Mouse (Mus musculus) midbrain, embryonic 16.5 days (tissue): ENCODE data around the gene Xpo1. TPM values are rescaled to one million over a fixed set of nuclear protein-coding genes. Genes with fewer than 3 reads are reported as not detected.

Experiments
- ATAC-seq: fragments of 200-750 bp; cut with Nextera tagmentation; 2 replicates; pipeline ENCODE4 v1.8.0; 2017; ENCODE audit warnings: moderate TSS enrichment
- H3K27ac ChIP-seq: fragments of 300-500 bp; sonication (generic); 2 replicates; pipeline ENCODE4 v1.5.1; 2014; ENCODE audit warnings: mild to moderate bottlenecking, low read length, mixed read lengths
- H3K27me3 ChIP-seq: fragments of 300-500 bp; sonication (generic); 2 replicates; pipeline ENCODE4 v1.6.1; 2014; ENCODE audit warnings: low read depth, low read length, mixed read lengths; ENCODE audit not compliant: control insufficient read depth, insufficient read depth
- H3K36me3 ChIP-seq: fragments of 300-500 bp; sonication (generic); 2 replicates; pipeline ENCODE4 v1.6.1; 2014; ENCODE audit warnings: mild to moderate bottlenecking, low read length, moderate library complexity, mixed read lengths; ENCODE audit not compliant: control insufficient read depth, insufficient read depth
- H3K4me1 ChIP-seq: fragments of 300-500 bp; sonication (generic); 2 replicates; pipeline ENCODE4 v1.6.1; 2014; ENCODE audit warnings: mild to moderate bottlenecking, low read length, mixed read lengths; ENCODE audit not compliant: control insufficient read depth, insufficient read depth
- H3K4me2 ChIP-seq: fragments of 300-500 bp; sonication (generic); 2 replicates; pipeline ENCODE4 v1.6.1; 2014; ENCODE audit warnings: mild to moderate bottlenecking, low read length, mixed read lengths
- H3K4me3 ChIP-seq: fragments of 300-500 bp; sonication (generic); 2 replicates; pipeline ENCODE4 v1.5.1; 2014; ENCODE audit warnings: low read depth, mild to moderate bottlenecking, low read length, moderate library complexity, mixed read lengths
- H3K9ac ChIP-seq: fragments of 300-500 bp; sonication (generic); 2 replicates; pipeline ENCODE4 v1.6.1; 2014; ENCODE audit warnings: low read depth, low read length, mixed read lengths
- H3K9me3 ChIP-seq: fragments of 300-500 bp; sonication (generic); replicated peaks from 2 replicates; pipeline ENCODE4 v1.6.1; 2014; ENCODE audit warnings: mild to moderate bottlenecking, low read length, mixed read lengths; ENCODE audit not compliant: control insufficient read depth, poor library complexity, severe bottlenecking
- WGBS: fragments of 180-500 bp; shearing (Covaris S2); extraction: QIAGEN DNeasy Blood & Tissue Kit; methylation state at CpG from one replicate; pipeline ENCODE4 v1.1.7; 2014; 5-methylcytosine and 5-hydroxymethylcytosine counted together
- polyA plus RNA-seq: library from polyadenylated mRNA; unstranded; fragments of >200 nt; fragmentation: Nextera tagmentation; extraction: Ambion mirVana; gene quantifications from 2 replicates; pipeline ENCODE4 v1.2.1, GENCODE M21; 2015

Gene Xpo1
- 69.7 and 80.6 TPM in 2 replicates for polyA plus RNA-seq

DNA sequence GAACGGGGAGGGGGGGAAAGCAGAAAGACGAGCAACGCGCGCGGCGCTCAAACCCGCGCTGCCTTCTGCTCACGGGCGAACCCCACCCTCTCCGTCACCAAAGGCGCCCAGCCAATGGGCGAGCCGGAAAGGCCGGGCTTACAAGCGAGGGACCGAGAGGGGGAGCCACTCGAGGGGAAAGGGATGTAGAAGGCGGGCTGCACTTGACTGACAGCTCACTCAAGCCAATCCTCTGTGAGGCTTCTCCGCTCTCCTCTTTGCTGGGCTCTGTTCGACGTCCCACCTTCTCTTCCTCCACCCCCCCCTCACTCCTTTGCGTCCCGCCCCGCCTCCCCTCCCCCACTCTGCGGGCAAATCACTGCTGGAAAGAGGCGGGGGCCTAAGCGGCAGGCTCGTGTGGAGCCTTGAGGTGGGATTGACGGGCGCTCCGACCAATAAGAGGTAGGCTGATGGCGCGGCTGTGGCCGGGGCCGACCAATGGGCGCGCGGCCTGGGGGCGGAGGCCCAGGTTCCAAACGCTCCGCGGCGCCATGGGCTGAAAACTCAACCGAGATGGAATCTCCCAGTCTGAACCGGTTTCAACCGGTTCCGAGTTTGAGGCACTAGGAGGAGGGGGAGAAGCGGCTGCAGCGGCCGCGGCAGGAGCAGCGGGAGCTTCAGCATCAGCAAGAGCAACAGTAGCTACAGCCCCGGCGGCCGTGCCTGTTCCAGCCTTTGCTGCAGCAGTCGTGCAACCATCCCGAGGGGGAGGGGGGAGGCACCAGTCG is at the start of gene Xpo1:
Gene Xpo1 (plus strand): TSS at position 615 of the 767 bp plus-strand sequence.
- no peaks in the 10 kb centered on the region for H3K27me3 ChIP-seq
- H3K9ac ChIP-seq, result peak within 1 kb of the TSS; percentile 97
- peak within 1 kb of the TSS; percentile 92 for H3K4me2 ChIP-seq
- H3K36me3 ChIP-seq, result no peaks in the 10 kb centered on the region
- H3K4me1 ChIP-seq, result peaks cover 20% of the 10 kb centered on the region
- WGBS, result under 1% methylated on average over 55 of the region's 60 CpGs
- peak; percentile 99 for ATAC-seq
- H3K27ac ChIP-seq, result peak within 1 kb of the TSS; percentile 100
- peak within 1 kb of the TSS; percentile 82 for H3K4me3 ChIP-seq
- H3K9me3 ChIP-seq, result no peaks in the 10 kb centered on the region

DNA sequence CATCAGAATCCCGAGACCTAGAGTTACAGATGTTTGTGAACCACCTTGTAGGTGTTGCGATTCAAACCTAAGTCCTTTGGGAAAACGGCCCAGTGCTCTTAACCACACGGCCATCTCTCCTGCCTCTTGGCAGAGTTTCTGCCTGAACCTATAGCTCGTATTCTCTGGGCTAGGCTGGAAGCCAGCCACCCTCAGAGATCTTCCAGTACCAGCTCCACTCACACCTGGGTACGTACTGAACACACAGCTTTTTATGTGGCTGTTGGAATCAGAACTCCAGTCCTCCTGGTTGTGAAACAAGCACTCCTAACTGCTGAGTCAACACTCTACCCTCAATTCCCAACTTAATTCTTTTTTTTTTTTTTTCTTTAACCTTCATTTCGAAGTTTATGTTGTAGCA is 46.1 kb upstream of the Xpo1 start:
- Histone ChIP-seq H3K4me3 (no peak overlapping the region), H3K9ac (no peak overlapping the region), H3K4me2 (no peak overlapping the region), H3K4me1 (peaks cover 4% of the 10 kb centered on the region; the same call in 1 of the 2 replicates), H3K9me3 (no peaks in the 10 kb centered on the region), H3K27ac (no peak overlapping the region), H3K27me3 (no peaks in the 10 kb centered on the region), H3K36me3 (no peaks in the 10 kb centered on the region)
- no peak for ATAC-seq
- WGBS, result 88% methylated on average over 7 of the region's 7 CpGs

DNA sequence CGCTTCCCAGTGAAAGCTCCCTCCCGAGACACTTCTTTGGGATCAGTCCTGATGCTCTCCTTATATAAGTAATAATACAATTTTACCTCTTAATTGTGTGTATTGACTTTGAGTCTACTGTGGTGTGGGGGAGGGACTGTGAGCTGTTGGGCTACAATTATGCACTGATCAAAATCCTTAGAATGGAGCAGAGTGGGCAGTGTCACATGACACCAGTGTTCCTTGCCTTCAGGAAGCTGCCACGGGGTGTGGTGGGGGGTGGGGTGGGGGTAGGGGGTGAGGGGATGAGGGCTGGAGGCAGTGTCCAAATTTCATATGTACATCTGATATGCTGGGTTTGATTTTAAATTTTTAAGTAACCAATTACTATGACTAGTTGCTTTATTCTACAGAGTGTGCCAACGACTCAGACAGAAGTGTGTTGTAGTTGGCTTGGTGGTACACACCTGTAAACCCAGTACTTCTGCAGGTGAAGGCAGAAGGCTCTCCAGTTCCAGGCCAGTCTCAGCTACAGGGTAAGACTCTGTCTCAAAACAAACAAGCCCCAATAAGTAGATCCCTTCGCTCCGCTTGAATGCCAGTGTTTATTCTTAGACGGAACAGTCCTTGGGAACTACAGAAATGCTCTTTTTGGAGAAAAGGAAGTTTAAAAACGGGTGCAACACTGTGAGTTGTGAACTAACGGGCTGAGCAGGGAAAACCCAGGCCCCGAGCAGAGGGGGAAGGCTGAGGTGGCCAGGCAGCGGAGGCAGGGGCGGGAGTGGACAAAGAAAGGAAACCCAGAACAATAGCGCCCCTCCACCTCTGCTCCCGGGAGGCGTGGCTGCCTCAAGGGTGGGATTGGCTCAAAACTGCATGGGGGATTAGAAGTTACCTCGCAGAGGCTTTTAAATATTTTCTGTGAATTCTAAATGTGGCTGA is 45.0 kb upstream of the Xpo1 start:
- peak overlapping the region; percentile 43; the same call in 1 of the 2 replicates for H3K9ac ChIP-seq
- H3K4me1 ChIP-seq, result peaks cover 4% of the 10 kb centered on the region; the same call in 1 of the 2 replicates
- no peaks in the 10 kb centered on the region for H3K27me3 ChIP-seq
- H3K9me3 ChIP-seq, result no peaks in the 10 kb centered on the region
- H3K4me3 ChIP-seq, result peak overlapping the region; percentile 3; the same call in 1 of the 2 replicates
- ATAC-seq, result 0 out of 2 replicates have a peak, but pooled peaks have one; percentile 54
- peak overlapping the region; percentile 54 for H3K4me2 ChIP-seq
- H3K36me3 ChIP-seq, result no peaks in the 10 kb centered on the region
- WGBS, result 10% methylated on average over 16 of the region's 16 CpGs
- H3K27ac ChIP-seq, result no peak overlapping the region

DNA sequence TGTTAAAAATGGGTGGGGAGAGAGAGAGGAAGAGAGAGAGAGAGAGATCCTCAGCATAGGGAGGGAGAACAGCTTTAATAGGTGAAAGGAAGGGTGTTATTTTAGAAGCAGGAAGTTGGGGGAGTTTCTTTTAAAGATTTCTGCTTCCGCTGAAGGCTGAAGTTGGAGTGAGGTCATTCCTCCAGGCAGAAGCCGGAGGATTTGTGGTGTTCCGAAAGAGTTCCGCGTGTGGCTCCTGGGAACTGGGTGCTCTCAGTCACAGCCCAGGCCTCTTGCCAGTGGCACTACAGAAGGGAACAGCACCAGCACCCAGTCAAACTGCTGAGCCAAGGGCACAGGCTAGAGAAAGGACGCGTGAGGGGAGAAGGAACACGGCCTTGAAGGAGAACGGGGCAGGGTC is 38.4 kb upstream of the Xpo1 start:
- H3K4me2 ChIP-seq, result no peak overlapping the region
- H3K36me3 ChIP-seq, result no peaks in the 10 kb centered on the region
- H3K9me3 ChIP-seq, result no peaks in the 10 kb centered on the region
- no peaks in the 10 kb centered on the region for H3K4me1 ChIP-seq
- ATAC-seq, result no peak
- H3K9ac ChIP-seq, result no peak overlapping the region
- H3K27me3 ChIP-seq, result no peaks in the 10 kb centered on the region
- no peak overlapping the region for H3K27ac ChIP-seq
- WGBS, result 89% methylated on average over 9 of the region's 9 CpGs
- no peak overlapping the region for H3K4me3 ChIP-seq

DNA sequence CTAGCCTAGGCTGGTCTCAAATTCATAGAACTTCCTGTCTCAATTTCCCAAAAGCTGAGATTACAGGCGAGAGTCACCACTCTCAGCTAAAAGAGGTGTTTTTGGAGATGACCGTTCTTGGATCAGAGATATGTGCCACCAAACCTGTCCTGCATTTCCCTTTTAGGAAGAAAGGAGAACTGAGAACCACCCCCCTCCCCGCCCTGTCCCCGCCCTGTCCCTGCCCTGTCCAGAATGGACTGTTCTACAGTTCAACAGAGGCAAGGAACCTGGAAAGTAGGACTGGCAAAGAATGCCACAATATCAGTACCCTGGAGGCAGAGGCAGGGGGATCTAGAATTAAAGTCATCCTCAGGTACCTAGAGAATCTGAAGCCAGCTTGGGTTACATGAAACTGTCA is 19.8 kb upstream of the Xpo1 start:
- WGBS, result 93% methylated on average over 4 of the region's 4 CpGs
- no peak for ATAC-seq
- H3K27ac ChIP-seq, result no peak overlapping the region

DNA sequence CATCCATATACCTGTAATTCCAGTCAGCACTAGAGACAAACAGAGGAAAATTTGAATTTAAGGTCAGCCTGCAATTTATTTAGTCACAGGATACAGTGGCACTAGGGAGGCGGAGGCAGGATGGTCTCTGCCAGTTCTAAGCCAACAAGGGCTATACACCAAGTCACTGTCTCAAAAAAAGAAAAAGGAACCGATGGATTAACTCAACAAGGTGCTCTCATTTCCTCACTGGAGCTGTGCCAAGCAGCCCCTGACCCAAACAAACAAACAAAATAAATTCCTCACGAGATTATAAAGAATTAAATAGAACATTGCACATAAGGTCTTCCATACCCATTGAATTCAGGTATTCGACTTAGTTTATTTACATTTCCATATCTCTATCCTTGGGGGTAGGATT is 1.9 kb upstream of the Xpo1 start:
- Histone ChIP-seq H3K27me3 (no peaks in the 10 kb centered on the region), H3K36me3 (no peaks in the 10 kb centered on the region), H3K9ac (no peak overlapping the region), H3K4me1 (peaks cover 14% of the 10 kb centered on the region), H3K4me2 (no peak overlapping the region), H3K27ac (no peak overlapping the region), H3K4me3 (no peak overlapping the region), H3K9me3 (no peaks in the 10 kb centered on the region)
- no peak for ATAC-seq
- WGBS, result 88% methylated on average over 4 of the region's 4 CpGs

More for the DNA sequence above, 19.8 kb upstream of the Xpo1 start:
- Histone ChIP-seq H3K4me2 (no peak overlapping the region), H3K4me3 (no peak overlapping the region), H3K27me3 (no peaks in the 10 kb centered on the region), H3K4me1 (no peaks in the 10 kb centered on the region), H3K9ac (no peak overlapping the region), H3K36me3 (no peaks in the 10 kb centered on the region), H3K9me3 (no peaks in the 10 kb centered on the region)

DNA sequence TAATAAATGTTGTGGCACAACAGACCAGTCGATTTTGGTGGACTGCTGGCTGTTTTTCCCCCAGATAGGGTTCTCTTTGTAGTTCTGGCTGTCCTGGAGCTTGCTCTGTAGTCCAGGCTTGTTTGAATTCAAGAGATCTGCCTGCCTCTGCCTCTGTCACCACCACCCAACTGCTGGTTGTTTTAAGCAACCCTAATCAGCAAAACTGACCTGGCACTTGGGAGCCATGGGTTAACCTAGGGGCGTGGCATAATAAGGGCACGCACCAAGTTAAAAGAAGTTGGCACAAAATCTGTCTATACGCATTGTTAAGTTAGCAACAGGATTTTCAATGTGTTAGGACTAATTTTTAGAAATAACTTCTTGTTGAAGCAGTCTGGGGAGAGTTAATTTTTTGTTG is 1.3 kb upstream of the Xpo1 start:
- no peak for ATAC-seq
- Histone ChIP-seq H3K4me2 (peak overlapping the region; percentile 49), H3K36me3 (no peaks in the 10 kb centered on the region), H3K27me3 (no peaks in the 10 kb centered on the region), H3K4me1 (peaks cover 20% of the 10 kb centered on the region), H3K27ac (peak overlapping the region; percentile 100), H3K4me3 (peak overlapping the region; percentile 82), H3K9me3 (no peaks in the 10 kb centered on the region), H3K9ac (peak overlapping the region; percentile 80)
- WGBS, result 87% methylated on average over 4 of the region's 4 CpGs

DNA sequence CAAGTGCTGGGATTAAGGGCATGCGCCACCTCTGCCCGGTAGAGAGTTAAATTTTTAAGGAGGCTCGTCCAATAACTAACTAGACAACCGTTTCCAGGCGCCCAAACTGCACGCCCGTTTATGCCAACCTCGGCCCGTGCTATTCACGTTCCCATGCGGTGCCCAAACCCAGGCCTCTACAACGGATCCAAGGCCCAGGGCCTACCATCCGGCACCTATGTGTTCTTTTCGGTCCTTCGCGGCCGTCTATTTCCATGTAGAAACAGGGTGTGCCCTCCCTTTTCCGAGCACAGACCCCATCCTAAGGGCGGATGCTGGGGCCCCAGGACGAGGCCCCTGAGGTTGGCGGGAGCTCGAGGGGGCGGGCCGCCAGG is 801 bp upstream of the Xpo1 start:
- H3K4me1 ChIP-seq, result peaks cover 20% of the 10 kb centered on the region
- WGBS, result 1% methylated on average over 24 of the region's 24 CpGs
- no peaks in the 10 kb centered on the region for H3K27me3 ChIP-seq
- peak overlapping the region; percentile 49 for H3K4me2 ChIP-seq
- H3K36me3 ChIP-seq, result no peaks in the 10 kb centered on the region
- no peaks in the 10 kb centered on the region for H3K9me3 ChIP-seq
- peak overlapping the region; percentile 82 for H3K4me3 ChIP-seq
- peak overlapping the region; percentile 80 for H3K9ac ChIP-seq
- H3K27ac ChIP-seq, result peak overlapping the region; percentile 100
- peak; percentile 55 for ATAC-seq
